Mouse (Mus musculus) T-helper 1 cell (primary cell): ENCODE measurements around the gene Ldha.
"Not testable (repeated sequence)": the region's sequence is repeated elsewhere in the genome, so short reads cannot be mapped to it uniquely, and the experiment has no call there.

Experiments used
- in situ Hi-C: fragments of 300-600 bp; cut with MboI, MseI; formaldehyde crosslinking; loops from one replicate; pipeline ENCODE4 v1.15.1; 2025; ENCODE audit warnings: high pct_unique_total_duplicates

The Ldha gene

DNA sequence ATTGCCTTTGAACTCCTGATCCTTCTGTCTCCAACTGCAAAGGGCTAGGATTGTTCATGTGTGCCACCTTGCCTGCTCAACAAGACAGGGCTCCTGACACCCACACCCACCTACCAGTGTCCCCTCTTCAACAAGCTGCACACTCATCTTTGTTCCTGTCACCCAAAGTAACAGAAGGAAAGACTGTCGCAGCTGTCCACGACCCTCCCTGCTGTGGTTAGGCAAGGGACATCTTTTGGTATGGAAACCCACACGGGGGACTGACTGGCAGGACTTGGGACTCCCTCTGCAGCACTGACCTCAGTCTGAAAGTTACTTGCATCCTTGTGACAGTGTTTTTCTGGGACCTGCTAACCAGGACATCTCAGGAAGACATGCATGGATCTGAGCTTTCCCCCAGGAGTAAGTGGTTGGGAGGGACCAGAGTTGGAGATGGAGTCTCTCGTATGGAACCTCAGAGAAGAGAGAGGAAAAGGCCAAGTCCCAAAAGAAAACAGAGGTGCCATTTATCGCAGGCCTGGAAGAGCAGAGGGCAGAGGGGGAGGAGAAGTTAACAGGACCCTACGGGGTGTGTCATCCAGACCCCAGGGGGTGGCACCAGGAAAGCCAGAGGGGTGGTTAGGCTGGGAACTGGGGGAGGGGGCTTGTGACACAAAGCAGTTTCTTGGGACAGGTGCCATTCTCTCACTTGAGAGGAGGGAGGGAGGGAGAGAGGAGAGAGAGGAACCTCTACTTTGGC is at the start of gene Ldha:
Ldha (plus strand) TSS at position 689 of the 739 bp plus-strand sequence.
- in situ Hi-C loops: loop anchor here (5.0 kb wide), 1 partner anchor 44 kb away; the partner anchor contains the start of genes Gtf2h1 and Hps5

GRCm38 (mm10) chr7:46793871-46794270 is 47.4 kb upstream of the Ldha start:
- in situ Hi-C loops: no loop called here

GRCm38 (mm10) chr7:46795287-46796205 is 45.7 kb upstream of the Ldha start, which contains the start of the genes Hps5 and Gtf2h1:
Hps5 (minus strand) TSS chr7:46796064.
Gtf2h1 (plus strand) TSS chr7:46796103.
- in situ Hi-C loops: loop anchor here (5.0 kb wide), 1 partner anchor 47 kb away; the partner anchor contains the start of gene Ldha

DNA sequence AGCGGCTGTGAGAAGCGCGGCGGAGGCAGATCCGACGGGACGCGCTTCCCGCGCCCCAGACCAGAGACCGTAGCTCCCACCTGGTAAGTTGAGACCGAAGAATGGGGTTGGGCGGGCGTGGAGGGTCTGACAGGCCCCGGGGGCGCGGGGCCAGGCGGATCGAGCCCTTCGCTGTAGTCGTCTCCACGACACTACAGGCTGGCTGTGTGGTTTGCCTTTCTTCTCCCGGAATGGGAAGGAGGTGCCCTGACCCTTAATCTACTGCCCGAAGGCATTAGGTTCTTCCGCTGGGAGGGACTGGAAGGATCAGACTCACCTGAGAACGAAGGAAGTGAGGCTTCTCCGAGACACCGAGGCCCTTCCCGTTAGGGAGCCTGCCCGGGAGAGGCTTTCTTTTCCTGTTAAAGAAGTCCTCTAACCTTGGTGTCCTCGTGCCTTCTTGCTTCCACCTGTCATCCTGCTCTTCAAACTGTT is 45.0 kb upstream of the Ldha start:
- in situ Hi-C loops: loop anchor here (5.0 kb wide), 1 partner anchor 46 kb away; the partner anchor contains the start of gene Ldha

DNA sequence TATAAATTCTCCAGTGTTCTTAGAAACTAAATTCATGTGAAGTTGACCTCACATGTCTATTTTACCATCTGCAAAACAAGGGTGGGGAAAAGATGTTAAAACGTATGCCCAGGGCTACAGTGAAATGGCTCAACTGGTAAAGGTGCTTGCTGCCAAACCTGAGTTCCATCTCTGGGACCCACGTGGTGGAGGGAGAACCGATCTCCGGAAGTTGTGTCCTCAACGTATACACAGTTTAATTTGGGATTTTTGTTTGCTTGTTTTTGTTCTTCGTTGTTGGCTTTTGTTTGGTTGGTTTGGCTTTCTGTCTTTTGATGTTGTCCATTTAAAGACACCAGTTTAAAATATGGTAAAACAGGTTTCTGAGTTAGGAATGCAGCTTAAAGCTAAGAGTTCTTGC is 44.5 kb upstream of the Ldha start:
- in situ Hi-C loops: loop anchor here (5.0 kb wide), 1 partner anchor 46 kb away; the partner anchor contains the start of gene Ldha

- in situ Hi-C loops: no loop called here
Observed at GRCm38 (mm10) chr7:46810325-46810724, 30.9 kb upstream of the Ldha start.

- in situ Hi-C loops: no loop called here
Observed at GRCm38 (mm10) chr7:46814012-46814411, 27.3 kb upstream of the Ldha start.

- in situ Hi-C loops: not testable (repeated sequence)
Observed at GRCm38 (mm10) chr7:46820876-46821632, 20.2 kb upstream of the Ldha start.

DNA sequence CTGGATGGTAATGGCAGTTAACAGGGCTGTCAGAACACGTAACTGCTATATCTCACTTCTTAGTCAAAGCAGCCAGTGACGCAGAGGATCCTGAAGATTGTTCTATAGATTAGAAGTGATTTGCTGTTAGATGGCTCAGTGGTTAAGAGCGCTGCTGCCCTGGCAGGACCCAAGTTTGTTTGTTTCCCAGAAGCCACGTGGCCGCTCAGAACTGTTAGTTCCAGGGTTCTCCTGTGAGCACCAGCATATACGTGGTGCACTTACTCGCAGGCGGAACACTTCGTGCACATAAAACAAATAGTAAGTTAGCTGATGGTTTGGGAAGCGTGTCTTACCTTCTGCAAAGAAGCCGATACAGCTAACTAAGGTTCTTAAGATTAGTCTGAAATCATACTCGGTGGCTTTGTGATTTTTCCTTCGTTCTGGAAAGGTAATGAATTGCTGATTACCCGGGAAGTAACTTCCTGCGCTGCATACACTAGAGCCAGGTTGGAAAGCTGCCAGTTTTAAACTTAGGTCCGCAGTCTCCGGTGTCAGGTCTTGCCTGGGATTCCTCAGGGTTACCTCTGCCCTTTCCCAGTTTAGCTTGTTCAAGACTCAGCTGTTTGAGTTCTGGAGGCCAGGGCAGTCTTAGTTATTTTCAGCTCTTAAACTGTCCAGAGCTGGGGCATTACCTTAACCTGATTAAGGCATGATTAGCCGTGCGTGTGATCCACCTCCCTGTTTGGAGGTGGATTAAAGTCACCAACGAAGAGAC is 14.1 kb upstream of the Ldha start:
- in situ Hi-C loops: no loop called here

GRCm38 (mm10) chr7:46827803-46828184 is 13.5 kb upstream of the Ldha start:
- in situ Hi-C loops: no loop called here

- in situ Hi-C loops: no loop called here
Observed at GRCm38 (mm10) chr7:46829911-46830310, 11.4 kb upstream of the Ldha start.

GRCm38 (mm10) chr7:46830799-46831590 is 10.3 kb upstream of the Ldha start:
- in situ Hi-C loops: no loop called here

DNA sequence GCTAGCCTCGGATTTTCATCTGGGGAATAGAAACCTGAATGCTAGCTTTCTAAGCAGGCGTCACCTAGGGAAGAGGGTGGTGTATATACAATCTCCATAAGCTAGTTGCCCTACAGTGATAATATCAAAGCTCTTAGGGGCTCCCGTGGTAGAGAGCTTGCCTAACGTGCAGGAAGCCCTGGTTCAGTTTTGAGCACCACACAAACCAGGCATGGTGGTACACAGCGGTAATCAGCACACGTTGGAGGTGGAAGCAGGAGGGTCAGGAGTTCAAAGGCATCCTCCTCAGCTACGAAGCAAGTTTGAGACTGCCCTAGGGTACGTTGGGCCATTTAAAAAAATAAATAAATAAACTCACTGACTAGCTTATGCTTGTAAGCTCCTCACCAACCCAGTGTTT is 9.6 kb upstream of the Ldha start:
- in situ Hi-C loops: no loop called here

GRCm38 (mm10) chr7:46832112-46832810 is 9.0 kb upstream of the Ldha start:
- in situ Hi-C loops: not testable (repeated sequence)

- in situ Hi-C loops: no loop called here
Observed at GRCm38 (mm10) chr7:46833266-46833665, 8.0 kb upstream of the Ldha start.

DNA sequence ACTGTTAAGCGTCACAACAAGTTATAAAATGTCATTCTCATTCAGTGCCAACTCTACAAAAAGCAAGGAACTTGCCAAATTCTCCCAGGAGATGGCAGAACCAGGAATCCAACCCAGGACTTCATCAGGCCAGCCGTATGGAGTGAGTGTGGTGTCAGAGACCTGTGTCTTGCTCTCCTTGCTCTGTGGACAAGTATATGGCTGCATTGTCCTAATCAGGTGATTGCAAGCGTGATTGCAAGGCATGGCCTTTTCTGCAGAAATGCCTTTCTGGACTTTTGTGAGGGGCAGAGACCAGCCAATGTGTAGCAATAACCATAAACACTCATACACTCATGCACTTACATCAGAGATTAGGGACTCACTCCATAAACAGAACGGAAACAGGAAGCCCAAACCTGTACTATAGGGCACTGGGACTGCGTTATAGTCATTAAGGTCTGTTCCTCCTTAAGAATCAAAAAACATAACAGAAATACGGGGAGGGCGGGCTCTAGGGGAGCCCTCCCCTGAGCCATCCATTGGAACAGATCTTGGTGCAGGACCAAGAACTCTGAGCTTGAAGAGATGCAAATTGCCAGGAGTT is 7.5 kb upstream of the Ldha start:
- in situ Hi-C loops: no loop called here

DNA sequence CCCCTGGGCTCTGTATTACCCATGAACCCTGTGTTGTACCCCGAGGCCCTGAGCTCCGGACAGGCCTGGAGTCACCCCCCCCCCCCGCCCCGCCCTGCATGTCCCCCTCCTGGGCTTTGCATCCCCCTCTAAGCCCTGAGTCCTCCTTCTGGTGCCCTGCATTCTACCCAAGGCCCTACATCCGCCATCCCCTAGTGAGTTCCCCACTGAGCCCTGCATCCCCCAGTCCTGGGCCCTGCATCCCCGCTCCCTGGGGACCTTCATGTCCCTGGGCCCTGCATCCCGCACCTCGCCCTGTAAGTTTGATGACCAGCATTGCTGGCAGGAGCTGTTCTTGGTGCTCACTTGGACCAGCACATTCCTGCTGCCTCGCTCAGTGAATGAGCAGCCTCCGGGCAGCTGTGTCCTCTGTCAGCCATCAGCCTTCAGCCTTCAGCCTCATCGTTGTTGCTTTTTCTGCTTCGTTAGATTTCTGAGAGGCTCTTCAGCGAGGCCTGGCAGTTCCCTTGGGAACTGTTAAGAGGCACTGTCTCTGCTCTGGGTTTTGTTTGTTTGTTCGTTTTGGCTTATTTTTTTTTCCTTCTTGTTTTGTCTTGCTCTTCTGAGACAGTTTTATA is 6.2 kb upstream of the Ldha start:
- in situ Hi-C loops: no loop called here

- in situ Hi-C loops: no loop called here
Observed at GRCm38 (mm10) chr7:46836357-46836756, 4.9 kb upstream of the Ldha start.
